Mouse (Mus musculus) frontal cortex, postnatal 36 days (tissue): ENCODE results near the gene Olfml1.

Experiments
- DNase-seq, 2 experiments: peaks; one replicate each; pipeline ENCODE4 v3.0.0; 2022; ENCODE audit warnings: low spot score in 2 of 2

The Olfml1 gene

DNA sequence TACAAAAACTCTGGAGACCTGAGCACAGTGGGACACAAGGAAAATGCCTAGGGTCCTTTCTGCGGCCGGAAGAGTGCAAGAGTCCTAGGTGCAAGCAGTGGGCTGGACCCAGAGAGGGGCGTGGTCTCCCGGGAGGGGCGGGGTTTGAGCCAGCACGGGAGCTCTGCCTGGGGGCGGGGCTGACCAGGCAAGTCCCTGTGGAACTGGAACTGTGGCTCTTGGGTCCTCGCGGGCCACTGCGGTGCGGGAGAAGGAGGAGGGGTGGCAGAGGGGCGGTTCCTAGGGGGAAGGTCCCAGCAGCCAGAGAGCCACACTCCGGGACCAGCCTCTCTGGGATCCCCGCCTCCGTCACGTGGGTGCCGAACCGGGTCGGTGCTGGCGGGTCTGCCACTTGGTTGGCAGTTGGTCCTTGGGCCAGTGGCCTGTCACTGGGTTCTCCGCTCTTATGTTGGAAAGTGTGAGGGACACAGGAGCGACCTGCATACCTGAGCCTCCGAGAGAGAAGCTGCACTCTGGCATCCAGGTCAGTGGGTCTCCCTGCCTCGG is 27.7 kb downstream of the Olfml1 start, which contains the start of gene Ppfibp2:
Ppfibp2 (plus strand) TSS at position 351 of the 546 bp plus-strand sequence.
- DNase-seq = peak; percentile 71 to 78

DNA sequence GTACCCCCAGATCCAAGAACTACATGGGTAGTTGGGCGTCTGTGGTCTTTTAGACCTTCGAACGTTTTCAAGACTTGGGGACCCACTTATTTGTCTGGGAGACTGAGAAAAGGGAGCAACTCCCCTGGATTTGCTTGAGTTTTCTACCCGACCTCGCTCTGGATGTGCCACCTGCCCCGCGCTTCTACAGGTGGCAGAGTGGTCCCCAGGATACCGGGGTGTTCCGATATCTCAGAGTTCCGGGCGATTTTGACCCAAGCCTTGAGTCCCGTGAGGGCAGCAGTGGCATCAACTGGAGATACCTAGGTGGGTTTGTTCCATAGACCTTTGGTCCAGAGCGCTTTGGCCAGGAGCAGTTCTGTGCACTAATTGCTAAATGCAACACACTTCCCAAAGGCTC is 28.2 kb downstream of the Olfml1 start:
- no peak for DNase-seq

DNA sequence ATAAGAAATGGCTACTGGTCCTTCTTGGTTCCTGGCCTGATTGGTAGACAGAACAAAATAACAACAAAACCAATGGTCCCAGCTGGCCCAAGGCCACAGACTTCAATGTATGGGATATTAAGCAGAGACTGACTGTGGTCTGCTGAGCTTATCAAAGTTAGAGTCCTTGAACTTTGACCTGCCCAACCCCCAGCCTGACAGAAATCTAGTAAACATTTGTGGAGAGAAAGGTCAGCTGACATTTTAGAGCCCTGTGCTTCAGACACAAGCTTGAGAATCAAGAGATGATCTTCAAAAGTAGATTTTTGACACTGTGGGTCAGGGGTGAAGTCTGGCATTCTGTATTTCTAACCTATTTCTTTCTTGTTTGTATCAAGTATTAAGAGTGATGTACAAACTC is 29.5 kb downstream of the Olfml1 start:
- DNase-seq = no peak

GRCm38 (mm10) chr7:107597956-107598355 is 30.7 kb downstream of the Olfml1 start:
- no peak for DNase-seq

DNA sequence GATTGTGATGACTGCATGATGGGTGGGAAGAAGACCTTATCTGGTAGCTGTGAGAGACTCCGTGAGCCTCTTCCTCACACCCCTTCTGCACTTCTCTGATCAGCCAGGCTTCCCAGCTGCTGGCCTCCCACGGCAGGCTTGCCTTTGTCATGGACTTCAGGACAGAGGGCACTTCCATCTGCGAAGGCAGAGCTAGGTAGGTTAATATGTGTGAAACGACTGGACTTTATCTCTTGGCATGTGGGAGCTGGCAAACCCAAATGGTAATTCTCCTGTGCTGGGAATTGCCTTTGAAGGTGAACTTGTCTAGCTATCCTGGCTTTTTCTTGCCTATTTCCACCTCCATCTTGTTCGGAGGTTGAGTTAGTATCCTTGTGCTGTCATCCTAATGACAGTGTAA is 33.4 kb downstream of the Olfml1 start:
- DNase-seq = no peak

GRCm38 (mm10) chr7:107602505-107602904 is 35.3 kb downstream of the Olfml1 start:
- no peak for DNase-seq

DNA sequence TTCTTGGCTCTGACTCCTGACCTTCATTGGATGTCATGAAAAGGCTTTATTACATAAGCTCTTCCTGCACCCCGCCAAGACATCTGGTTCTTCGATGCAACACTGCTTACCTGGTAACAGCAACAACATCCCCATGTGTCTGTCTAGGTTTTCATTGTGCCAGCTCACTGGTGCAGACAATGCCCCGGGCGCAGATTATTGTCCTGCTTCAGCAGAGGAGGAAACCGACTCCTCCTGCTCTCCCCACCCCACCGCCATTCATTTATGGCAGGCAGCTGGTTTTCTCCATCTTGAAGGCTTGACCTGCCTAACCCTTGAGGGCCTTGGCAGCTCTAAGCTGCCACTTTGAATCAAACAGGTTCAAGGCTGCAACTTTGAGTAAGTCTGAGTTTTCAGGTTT is 35.7 kb downstream of the Olfml1 start:
- DNase-seq = no peak

GRCm38 (mm10) chr7:107607766-107608165 is 40.5 kb downstream of the Olfml1 start:
- no peak for DNase-seq

DNA sequence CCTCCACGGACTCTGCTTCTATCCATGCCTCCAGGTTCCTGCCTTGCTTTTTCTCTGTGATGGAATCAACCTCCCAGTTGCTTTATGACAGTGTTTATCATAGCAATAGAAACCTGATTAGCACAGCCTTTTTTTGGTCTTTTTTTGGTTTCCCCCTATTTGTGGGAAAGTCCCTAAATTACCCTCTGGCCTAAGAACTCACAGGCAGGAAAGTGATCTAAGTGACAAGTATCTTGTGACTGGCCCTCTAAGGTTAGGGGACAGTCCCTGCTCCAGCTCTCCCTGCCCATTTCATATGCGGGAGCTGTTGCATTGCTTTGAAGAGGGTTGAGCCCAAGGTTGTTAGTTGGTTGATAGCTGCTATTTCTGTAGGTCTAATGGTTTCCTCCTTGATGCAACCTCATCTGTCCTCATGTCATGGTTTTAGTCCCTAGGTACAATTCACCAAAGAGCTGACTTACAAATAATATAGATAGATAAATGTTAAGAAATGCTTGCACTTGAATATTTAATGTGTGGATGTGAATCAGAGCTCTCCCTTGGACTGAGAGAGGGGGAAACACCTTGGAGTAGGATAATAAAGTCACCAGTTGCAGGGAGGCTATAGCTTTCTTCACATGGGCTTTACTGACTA is 42.5 kb downstream of the Olfml1 start:
- DNase-seq = no peak

DNA sequence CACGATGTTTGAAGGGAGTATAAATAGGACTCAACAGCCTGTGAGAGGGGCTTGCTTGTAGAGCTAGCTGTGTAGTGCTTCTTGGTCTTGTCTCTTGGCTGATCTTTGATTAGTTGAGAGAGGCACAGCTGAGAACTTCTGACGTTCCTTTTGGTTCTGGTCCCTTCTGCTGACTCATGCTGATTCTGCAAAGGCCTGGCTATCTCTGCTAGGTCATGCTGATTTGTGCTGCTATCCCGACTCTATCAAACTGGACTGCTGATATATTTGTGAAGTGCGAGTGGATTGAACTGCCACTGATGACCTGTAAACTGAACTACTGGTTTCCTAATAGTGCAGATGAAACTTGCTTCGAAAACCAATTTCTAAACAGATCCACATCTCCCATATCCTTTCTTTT is 43.6 kb downstream of the Olfml1 start:
- DNase-seq = no peak

DNA sequence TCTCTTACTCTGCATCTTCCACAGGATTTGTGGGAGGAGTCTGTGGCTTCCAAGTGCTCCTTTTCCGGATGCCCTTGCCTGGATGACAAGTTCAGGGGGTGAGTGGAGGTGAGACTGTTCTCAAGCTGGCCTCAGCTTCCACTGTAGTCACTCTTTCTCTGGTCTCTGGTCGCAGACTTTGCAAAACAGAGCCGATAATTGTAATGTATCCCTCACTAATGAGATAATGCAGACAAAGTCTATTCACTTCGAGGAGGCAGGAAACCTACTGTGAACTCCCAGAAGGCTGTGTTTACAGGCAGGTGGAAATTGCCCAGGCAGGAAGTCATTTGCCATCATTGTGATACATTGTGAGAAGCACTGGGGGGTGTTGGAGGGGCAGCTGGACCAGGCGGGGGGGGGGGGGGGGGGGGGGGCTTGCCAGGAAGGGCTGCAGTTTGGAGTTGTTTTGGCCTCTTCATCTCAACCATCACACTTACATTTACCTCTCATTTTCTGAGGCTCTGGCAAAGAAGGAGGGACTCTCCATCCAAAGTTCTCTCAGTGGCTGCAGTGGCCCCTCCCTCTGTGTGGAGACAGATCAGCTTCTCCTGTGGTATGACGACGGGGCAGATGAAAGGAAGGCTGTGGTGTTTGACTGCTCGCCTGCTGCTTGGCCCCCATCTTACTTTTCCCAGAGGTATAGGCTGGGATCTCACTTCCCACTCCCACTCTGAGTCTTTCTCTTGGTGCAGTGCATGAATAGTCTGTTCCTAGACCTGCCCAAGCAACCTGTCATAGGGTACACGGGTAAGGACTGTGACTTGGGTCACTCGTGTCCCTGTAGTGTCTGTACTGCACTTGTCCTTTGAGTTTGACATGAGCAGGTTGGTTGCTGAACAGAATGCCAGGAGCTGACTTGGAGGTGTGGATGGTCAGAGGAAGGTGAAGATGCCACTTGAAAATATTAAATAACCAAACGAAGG is 51.1 kb downstream of the Olfml1 start:
- DNase-seq = no peak

DNA sequence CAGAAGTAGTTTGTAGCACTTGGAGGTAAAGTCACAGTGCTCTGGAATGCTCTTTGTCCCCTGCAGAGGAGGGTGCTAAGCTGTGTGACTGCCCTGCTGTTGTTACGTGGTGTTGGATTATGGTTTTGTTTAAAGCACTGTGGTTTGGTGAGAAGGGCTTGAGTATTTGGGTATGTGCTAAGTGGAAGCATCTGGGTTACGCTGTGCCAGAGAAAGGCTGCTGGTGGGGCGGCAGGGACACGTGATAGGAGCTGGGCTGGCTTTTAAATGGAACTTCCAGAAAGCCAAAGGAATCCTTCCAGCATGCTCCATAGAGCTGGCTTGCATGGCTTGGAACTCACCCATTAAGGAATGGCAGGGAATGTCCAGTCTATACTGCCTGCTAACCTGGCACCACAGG is 52.0 kb downstream of the Olfml1 start:
- DNase-seq = no peak

DNA sequence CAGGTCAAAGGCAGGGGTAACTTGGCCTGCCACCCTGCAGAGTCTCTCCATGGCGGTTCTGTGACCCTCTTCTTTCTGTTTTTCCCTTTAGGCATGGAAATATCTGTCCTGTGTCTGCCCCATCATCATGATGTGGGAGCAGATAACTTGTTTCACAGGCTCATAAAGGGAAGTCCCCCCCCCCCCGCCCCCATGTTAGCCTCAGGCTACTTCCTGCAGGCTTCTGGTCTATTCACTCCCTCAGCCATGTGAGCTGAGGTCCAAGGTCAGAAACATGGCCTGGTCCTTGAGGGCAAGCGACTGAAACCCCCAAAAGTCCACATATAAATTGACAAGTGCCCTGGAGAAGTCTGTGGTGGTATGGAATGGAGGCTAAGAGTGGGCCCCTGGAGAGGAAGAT is 52.9 kb downstream of the Olfml1 start:
- DNase-seq = no peak

- no peak for DNase-seq
These were observed 57.2 kb downstream of the Olfml1 start for GRCm38 (mm10) chr7:107624432-107624831.

GRCm38 (mm10) chr7:107625061-107625460 is 57.8 kb downstream of the Olfml1 start, which contains the start of gene 5330417H12Rik:
Gene 5330417H12Rik, minus strand, starts transcription at chr7:107625161.
- DNase-seq = no peak

DNA sequence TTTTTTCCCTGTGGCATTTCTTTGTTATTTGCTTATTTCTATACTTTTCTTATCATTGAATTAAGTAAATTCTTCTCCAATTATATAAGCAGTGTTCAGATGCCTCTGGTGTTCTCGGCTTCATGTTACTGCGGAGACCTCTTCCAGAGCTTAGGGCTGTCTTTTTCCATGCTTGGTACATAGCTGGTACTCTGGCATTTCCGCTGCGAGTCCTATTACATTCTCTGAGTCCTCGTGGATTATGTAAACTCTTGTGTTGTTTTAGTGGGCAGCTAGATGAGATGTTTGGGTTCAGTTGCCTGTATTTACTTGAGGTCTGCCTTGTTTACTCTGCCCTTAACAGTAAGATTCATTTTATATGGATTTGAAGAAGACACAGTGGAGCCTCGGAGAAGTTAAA is 58.5 kb downstream of the Olfml1 start:
- DNase-seq = no peak

GRCm38 (mm10) chr7:107628383-107628782 is 61.1 kb downstream of the Olfml1 start:
- DNase-seq = no peak

DNA sequence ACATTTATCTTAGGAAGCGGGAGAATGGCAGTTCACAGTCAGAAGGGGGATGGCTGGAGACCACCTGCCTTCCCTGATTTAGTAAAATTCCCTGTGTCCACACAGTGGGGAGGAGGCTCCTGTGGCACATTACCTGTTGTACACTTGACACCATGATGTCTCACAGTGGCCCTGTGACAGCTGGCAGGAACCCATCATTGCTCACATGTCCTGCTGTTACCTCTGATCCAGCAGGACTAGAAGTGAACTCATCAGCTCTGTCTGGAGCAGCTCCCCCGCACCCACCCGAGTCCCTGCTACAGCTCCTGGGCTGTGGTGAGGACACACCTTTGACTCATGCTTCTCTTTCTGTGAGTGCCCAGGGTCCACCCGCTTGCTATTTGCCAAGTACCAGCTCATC is 66.0 kb downstream of the Olfml1 start:
- DNase-seq = no peak

- DNase-seq = no peak
These were observed 70.2 kb downstream of the Olfml1 start for GRCm38 (mm10) chr7:107637398-107637797.

GRCm38 (mm10) chr7:107638026-107638425 is 70.8 kb downstream of the Olfml1 start:
- no peak for DNase-seq
